Mouse (Mus musculus) stomach, postnatal 0 days (tissue): ENCODE results near the gene Tmem268.

Source experiments
- CTCF ChIP-seq: IDR thresholded peaks from 2 replicates; pipeline ENCODE4 v1.5.1; 2016; ENCODE audit warnings: antibody characterized with exemption, low read depth, mild to moderate bottlenecking, moderate library complexity
- EP300 ChIP-seq: optimal IDR thresholded peaks from 2 replicates; pipeline ENCODE3; 2016; ENCODE audit warnings: antibody characterized with exemption

GRCm38 (mm10) chr4:63537602-63538001, 21.0 kb upstream of the Tmem268 start:
- TF ChIP-seq CTCF (no peak), EP300 (no peak)
